8 mouse cellular contexts compared by ENCODE assay signal in genomic region chr2:91975581-91976541, GRCm38 (mm10). TPM values are rescaled to one million over a fixed set of nuclear protein-coding genes. Genes with fewer than 3 reads are reported as not detected.
DNase-seq lines count a peak whose midpoint lies in the region; ATAC-seq lines count a peak whose summit lies in the region.

TSS of gene Dgkz (minus strand) at chr2:91975864.

- H3K4me1 ChIP-seq in limb, embryonic 12.5 days (replicated peaks) = peaks cover 45% of the 10 kb centered on the region
- H3K4me1 ChIP-seq in neural tube, embryonic 15.5 days = peaks cover 45% of the 10 kb centered on the region

- peaks cover 79% of the 10 kb centered on the region for H3K27me3 ChIP-seq in limb, embryonic 12.5 days
- H3K27me3 ChIP-seq in neural tube, embryonic 15.5 days (replicated peaks) = peaks cover 41% of the 10 kb centered on the region

- DNase-seq in heart, adult 11 months = peak; percentile 91
- no peak for DNase-seq in heart, adult 9 months (ENCODE audit: low spot score in 2 of 2)
- DNase-seq in R1 (ENCODE audit: low read depth, low spot score) = peak; percentile 83
- no peak for DNase-seq in heart, postnatal 25 days (ENCODE audit: low spot score)
- no peak for DNase-seq in embryo, embryonic 10 days (ENCODE audit: low spot score)

- H3K9ac ChIP-seq in limb, embryonic 12.5 days (replicated peaks) = peak within 1 kb of the TSS; percentile 53
- peak within 1 kb of the TSS; percentile 43 for H3K9ac ChIP-seq in neural tube, embryonic 15.5 days (replicated peaks)

- H3K9me3 ChIP-seq in limb, embryonic 12.5 days = no peaks in the 10 kb centered on the region
- no peaks in the 10 kb centered on the region for H3K9me3 ChIP-seq in neural tube, embryonic 15.5 days (replicated peaks)

- 1% methylated on average over 79 of the region's 79 CpGs for WGBS in limb, embryonic 12.5 days
- 1% methylated on average over 79 of the region's 79 CpGs for WGBS in neural tube, embryonic 15.5 days

- no peaks in the 10 kb centered on the region for H3K36me3 ChIP-seq in limb, embryonic 12.5 days
- H3K36me3 ChIP-seq in neural tube, embryonic 15.5 days = no peaks in the 10 kb centered on the region

- intact Hi-C loops in heart, postnatal 25 days (cut with DNase I) = no loop called here

- peak within 1 kb of the TSS; percentile 43 for H3K4me3 ChIP-seq in limb, embryonic 12.5 days (replicated peaks)
- H3K4me3 ChIP-seq in neural tube, embryonic 15.5 days (replicated peaks) = peak within 1 kb of the TSS; percentile 40

- no peak within 1 kb of the TSS for H3K27ac ChIP-seq in limb, embryonic 12.5 days
- no peak within 1 kb of the TSS for H3K27ac ChIP-seq in neural tube, embryonic 15.5 days (replicated peaks)

- peak within 1 kb of the TSS; percentile 68 for H3K4me2 ChIP-seq in limb, embryonic 12.5 days
- H3K4me2 ChIP-seq in neural tube, embryonic 15.5 days = peak within 1 kb of the TSS; percentile 62

- ATAC-seq in erythroblast, adult 5-6 weeks (replicated peaks; ENCODE audit: low FRiP score, poor library complexity, severe bottlenecking) = no peak
- no peak for ATAC-seq in limb, embryonic 12.5 days (ENCODE audit: insufficient number of reproducible peaks, insufficient read depth, low FRiP score, low TSS enrichment, low read depth)
- ATAC-seq in neural tube, embryonic 15.5 days (ENCODE audit: low FRiP score) = peak; percentile 13; the same call in 1 of the 2 replicates

RNA-seq across cellular contexts. Expression of gene Dgkz, which starts in this region (rescaled TPM):
- 35.9 and 75.1 TPM in 2 replicates for total RNA-seq in erythroblast, adult 5-6 weeks (2015; ENCODE audit: low replicate concordance)
- total RNA-seq in erythroblast, adult 5-6 weeks (2017; ENCODE audit: low replicate concordance) = 13.7 and 19.5 TPM in 2 replicates
- 10 to 100 TPM; 37.7 to 46.9 TPM for total RNA-seq in heart, postnatal 25 days (2021)
- polyA plus RNA-seq in limb, embryonic 12.5 days (2016; fragmentation: Nextera tagmentation; extraction: Ambion mirVana) = 33.7 and 39.9 TPM in 2 replicates
- 34.8 and 45.9 TPM in 2 replicates for polyA plus RNA-seq in neural tube, embryonic 15.5 days (2015; fragmentation: Nextera tagmentation; extraction: Ambion mirVana)

Comparison
In these comparisons a context has a peak if more than half of its experiments do, and no peak if none do; other contexts are left out.
1. DNase-seq: peak in heart, adult 11 months (single experiment) and R1 (single experiment); none in heart, adult 9 months (0 of 2), heart, postnatal 25 days (single experiment) and embryo, embryonic 10 days (single experiment).